Mouse (Mus musculus) urinary bladder, postnatal 4 days (tissue): ENCODE data around the gene Smad9.

Experiments
- DNase-seq, 2 experiments: peaks; one replicate each; pipeline ENCODE4 v3.0.0; 2021 to 2022; ENCODE audit warnings: low spot score in 2 of 2

Gene Smad9

GRCm38 (mm10) chr3:54809111-54809510 is 53.7 kb downstream of the Smad9 start:
- DNase-seq, result no peak

GRCm38 (mm10) chr3:54811616-54812015 is 56.2 kb downstream of the Smad9 start:
- no peak for DNase-seq

GRCm38 (mm10) chr3:54813418-54813988 is 58.1 kb downstream of the Smad9 start:
- DNase-seq, result no peak

- no peak for DNase-seq
Observed at GRCm38 (mm10) chr3:54814622-54815021, 59.2 kb downstream of the Smad9 start.

GRCm38 (mm10) chr3:54815292-54815691 is 59.9 kb downstream of the Smad9 start:
- DNase-seq, result no peak

- DNase-seq, result no peak
Observed at GRCm38 (mm10) chr3:54822526-54822925, 67.1 kb downstream of the Smad9 start.

GRCm38 (mm10) chr3:54832491-54832890 is 77.1 kb downstream of the Smad9 start:
- no peak for DNase-seq

- no peak for DNase-seq
Observed at GRCm38 (mm10) chr3:54835421-54835820, 80.0 kb downstream of the Smad9 start.
